Mouse (Mus musculus) WW6 (cell line): ENCODE measurements around the gene Cypt2.
"Not testable (repeated sequence)": the region's sequence is repeated elsewhere in the genome, so short reads cannot be mapped to it uniquely, and the experiment has no call there.

Experiments
- DNase-seq: peaks from one replicate; pipeline ENCODE4 v3.0.0-alpha.2; 2013; ENCODE audit warnings: low read depth, low spot score

Gene Cypt2

DNA sequence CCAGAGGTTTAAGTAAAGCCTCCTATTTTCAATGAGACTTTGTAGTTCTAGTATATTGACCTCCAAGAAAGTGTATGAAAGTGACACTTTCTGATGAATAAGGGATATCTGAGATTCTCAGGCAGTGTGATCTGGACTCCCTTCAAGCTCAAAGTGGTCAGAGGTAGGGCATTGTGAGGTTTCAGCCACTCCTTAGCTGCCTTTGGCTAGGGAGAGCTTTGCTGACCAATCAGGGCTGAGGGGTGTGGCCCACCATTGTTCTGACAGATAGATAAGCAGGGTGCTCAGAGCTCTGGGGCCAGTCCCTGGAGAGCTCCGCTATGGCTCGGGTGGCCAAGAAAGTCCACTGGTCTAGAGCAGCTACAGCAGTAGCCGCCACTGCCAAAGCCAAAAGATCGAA is at the start of gene Cypt2:
Cypt2 (plus strand) TSS at position 301 of the 400 bp plus-strand sequence.
- not testable (repeated sequence) for DNase-seq

- DNase-seq, result no peak
These were observed 46.7 kb downstream of the Cypt2 start for GRCm38 (mm10) chrX:105546234-105546633.
